ENCODE assay signal across 8 mouse cellular contexts in the genomic region with DNA sequence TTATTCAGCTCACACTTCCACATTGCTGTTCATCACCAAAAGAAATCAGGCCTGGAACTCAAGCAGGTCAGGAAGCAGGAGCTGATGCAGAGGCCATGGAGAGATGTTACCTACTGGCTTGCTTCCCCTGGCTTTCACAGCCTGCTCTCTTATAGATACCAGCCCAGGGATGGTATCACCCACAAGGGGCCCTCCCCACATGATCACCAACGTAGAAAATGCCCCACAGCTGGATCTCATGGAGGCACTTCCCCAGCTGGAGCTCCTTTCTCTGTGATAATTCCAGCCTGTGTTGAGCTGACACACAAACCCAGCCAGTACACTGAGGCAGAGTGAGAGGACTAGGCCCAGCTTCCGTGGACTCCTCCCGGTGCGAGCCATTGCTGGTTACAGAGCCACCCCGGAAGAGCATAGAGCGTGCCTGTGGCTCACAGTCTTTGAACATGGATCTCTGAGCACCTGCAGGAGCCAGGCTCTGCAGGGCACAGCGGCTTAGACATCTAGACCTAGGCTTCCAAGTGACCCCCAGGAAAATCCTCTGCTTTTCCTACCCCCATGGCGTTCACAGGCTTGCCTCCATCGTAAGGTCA. TPM values are rescaled to one million over a fixed set of nuclear protein-coding genes. Genes with fewer than 3 reads are reported as not detected.
DNase-seq lines count a peak whose midpoint lies in the region; ATAC-seq and TF ChIP-seq lines count a peak whose summit lies in the region.

No protein-coding gene starts in this region.

- 82% methylated on average over 9 of the region's 9 CpGs for WGBS in lung, embryonic 15.5 days
- WGBS in intestine, postnatal 0 days = 89% methylated on average over 9 of the region's 9 CpGs
- 82% methylated on average over 9 of the region's 9 CpGs for WGBS in stomach, embryonic 14.5 days
- WGBS in forebrain, embryonic 14.5 days = 89% methylated on average over 9 of the region's 9 CpGs

- H3K4me2 ChIP-seq in lung, embryonic 15.5 days = no peak overlapping the region
- H3K4me2 ChIP-seq in intestine, postnatal 0 days (replicated peaks; ENCODE audit: low read depth) = no peak overlapping the region
- no peak overlapping the region for H3K4me2 ChIP-seq in stomach, embryonic 14.5 days (replicated peaks; ENCODE audit: low read depth, low read length)
- H3K4me2 ChIP-seq in forebrain, embryonic 14.5 days (ENCODE audit: low read length) = no peak overlapping the region

- H3K36me3 ChIP-seq in lung, embryonic 15.5 days = no peaks in the 10 kb centered on the region
- no peaks in the 10 kb centered on the region for H3K36me3 ChIP-seq in intestine, postnatal 0 days (ENCODE audit: control insufficient read depth, insufficient read depth)
- no peaks in the 10 kb centered on the region for H3K36me3 ChIP-seq in stomach, embryonic 14.5 days (ENCODE audit: control insufficient read depth, insufficient read depth, low read length)
- H3K36me3 ChIP-seq in forebrain, embryonic 14.5 days (ENCODE audit: control insufficient read depth, insufficient read depth, low read length) = no peaks in the 10 kb centered on the region

- peak overlapping the region; percentile 90 for H3K27ac ChIP-seq in gastrocnemius, adult 2 months
- H3K27ac ChIP-seq in lung, embryonic 15.5 days = peak overlapping the region; percentile 82
- peak overlapping the region; percentile 60; the same call in 1 of the 2 replicates for H3K27ac ChIP-seq in intestine, postnatal 0 days (ENCODE audit: low read depth, low read length)
- H3K27ac ChIP-seq in stomach, embryonic 14.5 days (ENCODE audit: low read length) = peak overlapping the region; percentile 61; the same call in 1 of the 2 replicates
- H3K27ac ChIP-seq in forebrain, embryonic 14.5 days (ENCODE audit: low read depth, low read length) = no peak overlapping the region

- no peaks in the 10 kb centered on the region for H3K9me3 ChIP-seq in lung, embryonic 15.5 days
- no peaks in the 10 kb centered on the region for H3K9me3 ChIP-seq in intestine, postnatal 0 days (ENCODE audit: control insufficient read depth)
- no peaks in the 10 kb centered on the region for H3K9me3 ChIP-seq in stomach, embryonic 14.5 days (ENCODE audit: control insufficient read depth, low read depth, low read length)
- no peaks in the 10 kb centered on the region for H3K9me3 ChIP-seq in forebrain, embryonic 14.5 days (replicated peaks; ENCODE audit: control insufficient read depth, low read length)

- peaks cover 25% of the 10 kb centered on the region for H3K4me1 ChIP-seq in lung, embryonic 15.5 days
- no peaks in the 10 kb centered on the region for H3K4me1 ChIP-seq in intestine, postnatal 0 days (replicated peaks; ENCODE audit: control insufficient read depth, insufficient read depth, low read length)
- H3K4me1 ChIP-seq in stomach, embryonic 14.5 days (ENCODE audit: control insufficient read depth, insufficient read depth, low read length) = peaks cover 6% of the 10 kb centered on the region; the same call in 1 of the 2 replicates
- no peaks in the 10 kb centered on the region for H3K4me1 ChIP-seq in forebrain, embryonic 14.5 days (ENCODE audit: control insufficient read depth, insufficient read depth, low read length)

- ATAC-seq in lung, embryonic 15.5 days (ENCODE audit: borderline replicate concordance, extremely low read depth, low FRiP score, low TSS enrichment) = no peak
- no peak for ATAC-seq in intestine, postnatal 0 days
- no peak for ATAC-seq in stomach, embryonic 14.5 days (ENCODE audit: insufficient number of reproducible peaks, insufficient read depth, low FRiP score, low read depth)
- no peak for ATAC-seq in cerebellum, adult (ENCODE audit: insufficient number of reproducible peaks, low FRiP score, low TSS enrichment)
- no peak for ATAC-seq in forebrain, embryonic 14.5 days

- H3K27me3 ChIP-seq in lung, embryonic 15.5 days = no peaks in the 10 kb centered on the region
- no peaks in the 10 kb centered on the region for H3K27me3 ChIP-seq in intestine, postnatal 0 days (replicated peaks; ENCODE audit: control insufficient read depth, insufficient read depth, low read length)
- no peaks in the 10 kb centered on the region for H3K27me3 ChIP-seq in stomach, embryonic 14.5 days (ENCODE audit: control insufficient read depth, insufficient read depth, low read length)
- no peaks in the 10 kb centered on the region for H3K27me3 ChIP-seq in forebrain, embryonic 14.5 days (replicated peaks; ENCODE audit: control insufficient read depth, insufficient read depth, low read length)

- no peak for TF ChIP-seq CTCF in gastrocnemius, adult 2 months (IDR thresholded peaks at IDR 0.05)
- no peak for TF ChIP-seq CTCF in intestine, postnatal 0 days (IDR thresholded peaks at IDR 0.05; ENCODE audit: low read depth)

- H3K9ac ChIP-seq in lung, embryonic 15.5 days = no peak overlapping the region
- H3K9ac ChIP-seq in intestine, postnatal 0 days (ENCODE audit: low read depth, low read length) = no peak overlapping the region
- H3K9ac ChIP-seq in stomach, embryonic 14.5 days (replicated peaks; ENCODE audit: low read depth, low read length) = no peak overlapping the region
- no peak overlapping the region for H3K9ac ChIP-seq in forebrain, embryonic 14.5 days (ENCODE audit: low read length)

- peak; percentile 10 for DNase-seq in gastrocnemius, adult 2 months
- no peak for DNase-seq in gastrocnemius, postnatal 25 days
- DNase-seq in lung, postnatal 4 days = no peak
- DNase-seq in forebrain, embryonic 14.5 days (ENCODE audit: low spot score) = no peak

- intact Hi-C loops in gastrocnemius, adult 2 months (cut with DNase I) = no loop called here

- H3K4me3 ChIP-seq in gastrocnemius, adult 2 months = peak overlapping the region; percentile 38; the same call in 1 of the 2 replicates
- H3K4me3 ChIP-seq in lung, embryonic 15.5 days = no peak overlapping the region
- no peak overlapping the region for H3K4me3 ChIP-seq in intestine, postnatal 0 days (ENCODE audit: low read depth, low read length)
- H3K4me3 ChIP-seq in stomach, embryonic 14.5 days (ENCODE audit: low read depth, low read length) = no peak overlapping the region
- no peak overlapping the region for H3K4me3 ChIP-seq in forebrain, embryonic 14.5 days (ENCODE audit: low read depth, low read length)

RNA-seq across cellular contexts. Expression of gene Sik1, which starts 49.7 kb away (rescaled TPM):
- total RNA-seq in gastrocnemius, adult 2 months (2021) = 10 to 100 TPM; 13.4 to 58.6 TPM
- total RNA-seq in gastrocnemius, postnatal 25 days (2021) = 10 to 100 TPM; 17.2 to 19.6 TPM
- polyA plus RNA-seq in lung, embryonic 15.5 days (2015; fragmentation: Nextera tagmentation; extraction: Ambion mirVana) = 32.7 and 35.4 TPM in 2 replicates
- 2.9 and 3.8 TPM in 2 replicates for polyA plus RNA-seq in intestine, postnatal 0 days (2015; fragmentation: Nextera tagmentation; extraction: Ambion mirVana)
- 19.7 and 20.8 TPM in 2 replicates for polyA plus RNA-seq in stomach, embryonic 14.5 days (2014; fragmentation: Nextera tagmentation; extraction: Ambion mirVana)
- 12.2 and 14.7 TPM in 2 replicates for polyA plus RNA-seq in forebrain, embryonic 14.5 days (2014; fragmentation: Nextera tagmentation; extraction: Ambion mirVana)
